Comparison of ENCODE assay signal across 8 mouse cellular contexts in the genomic region with DNA sequence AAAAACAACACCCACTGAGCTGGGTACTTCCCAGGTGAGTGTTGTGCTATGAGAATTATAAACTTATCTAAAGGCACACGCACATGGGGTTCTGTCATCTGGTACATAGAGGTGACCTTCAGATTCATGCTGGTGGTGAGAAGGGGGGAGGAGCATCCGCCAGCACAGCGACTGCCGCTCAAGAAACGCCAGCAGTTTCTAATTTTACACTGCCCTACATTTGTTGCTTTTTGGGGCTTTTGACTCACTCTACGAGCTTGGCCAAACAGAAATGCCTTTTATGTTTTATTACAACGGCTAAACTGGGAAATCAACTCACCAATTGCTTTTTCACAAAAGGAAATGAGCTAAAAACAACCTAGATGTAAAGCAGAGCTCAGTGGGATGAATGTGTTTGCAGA. TPM values are rescaled to one million over a fixed set of nuclear protein-coding genes. Genes with fewer than 3 reads are reported as not detected.
DNase-seq lines count a peak whose midpoint lies in the region; ATAC-seq and TF ChIP-seq lines count a peak whose summit lies in the region.

No protein-coding gene starts in this region.

- no peak for DNase-seq in hindbrain, embryonic 10.5 days (ENCODE audit: low spot score)
- peak; percentile 62 for DNase-seq in A20 (ENCODE audit: low read depth, low spot score)
- DNase-seq in limb, embryonic 14.5 days (ENCODE audit: low spot score): peak; percentile 36
- DNase-seq in telencephalon, adult 2 months (ENCODE audit: low read depth, low spot score): peak; percentile 77
- DNase-seq in layer of hippocampus, postnatal 14 days (ENCODE audit: low spot score in 2 of 2): no peak

- no peaks in the 10 kb centered on the region for H3K27me3 ChIP-seq in hindbrain, embryonic 13.5 days
- H3K27me3 ChIP-seq in hindbrain, embryonic 10.5 days (ENCODE audit: insufficient read depth, poor library complexity, severe bottlenecking): no peaks in the 10 kb centered on the region
- H3K27me3 ChIP-seq in heart, embryonic 12.5 days (replicated peaks): no peaks in the 10 kb centered on the region
- no peaks in the 10 kb centered on the region for H3K27me3 ChIP-seq in limb, embryonic 14.5 days (ENCODE audit: control insufficient read depth, insufficient read depth, low read length)

- no peak overlapping the region for H3K4me3 ChIP-seq in hindbrain, embryonic 13.5 days
- H3K4me3 ChIP-seq in hindbrain, embryonic 10.5 days: no peak overlapping the region
- H3K4me3 ChIP-seq in brown adipose tissue, adult 24 weeks (ENCODE audit: insufficient read depth, low read depth, low read length): peak overlapping the region; percentile 43; the same call in 1 of the 2 replicates
- peak overlapping the region; percentile 19; the same call in 1 of the 2 replicates for H3K4me3 ChIP-seq in heart, embryonic 12.5 days
- peak overlapping the region; percentile 23 for H3K4me3 ChIP-seq in limb, embryonic 14.5 days (replicated peaks; ENCODE audit: low read length)

- peaks cover 9% of the 10 kb centered on the region for H3K4me1 ChIP-seq in hindbrain, embryonic 13.5 days (replicated peaks)
- H3K4me1 ChIP-seq in hindbrain, embryonic 10.5 days (replicated peaks): peaks cover 8% of the 10 kb centered on the region
- H3K4me1 ChIP-seq in brown adipose tissue, adult 24 weeks (ENCODE audit: control insufficient read depth, insufficient read depth, insufficient read length, low read length): peaks cover 2% of the 10 kb centered on the region; the same call in 1 of the 2 replicates
- H3K4me1 ChIP-seq in heart, embryonic 12.5 days (replicated peaks): peaks cover 21% of the 10 kb centered on the region; the same call in 1 of the 2 replicates
- peaks cover 4% of the 10 kb centered on the region; the same call in 1 of the 2 replicates for H3K4me1 ChIP-seq in limb, embryonic 14.5 days (ENCODE audit: control insufficient read depth, insufficient read depth, low read length)

- H3K4me2 ChIP-seq in hindbrain, embryonic 13.5 days: peak overlapping the region; percentile 37
- peak overlapping the region; percentile 54 for H3K4me2 ChIP-seq in heart, embryonic 12.5 days
- H3K4me2 ChIP-seq in limb, embryonic 14.5 days (replicated peaks; ENCODE audit: low read depth, low read length, severe bottlenecking): peak overlapping the region; percentile 40

- 0 out of 2 replicates have a peak overlapping the region, but pooled peaks have one; percentile 13 for H3K9ac ChIP-seq in hindbrain, embryonic 13.5 days
- peak overlapping the region; percentile 56; the same call in 1 of the 2 replicates for H3K9ac ChIP-seq in heart, embryonic 12.5 days
- peak overlapping the region; percentile 17; the same call in 1 of the 2 replicates for H3K9ac ChIP-seq in limb, embryonic 14.5 days (ENCODE audit: low read depth, low read length, severe bottlenecking)

- H3K27ac ChIP-seq in hindbrain, embryonic 13.5 days: peak overlapping the region; percentile 70
- no peak overlapping the region for H3K27ac ChIP-seq in hindbrain, embryonic 10.5 days
- H3K27ac ChIP-seq in brown adipose tissue, adult 24 weeks (replicated peaks; ENCODE audit: low read depth, low read length): peak overlapping the region; percentile 29
- peak overlapping the region; percentile 83 for H3K27ac ChIP-seq in heart, embryonic 12.5 days (ENCODE audit: poor library complexity, severe bottlenecking)
- 0 out of 2 replicates have a peak overlapping the region, but pooled peaks have one; percentile 40 for H3K27ac ChIP-seq in limb, embryonic 14.5 days (replicated peaks; ENCODE audit: low read depth, low read length)

- no peak for ATAC-seq in hindbrain, embryonic 13.5 days (ENCODE audit: low FRiP score)
- ATAC-seq in heart, embryonic 12.5 days (ENCODE audit: insufficient number of reproducible peaks, low FRiP score): 0 out of 2 replicates have a peak, but pooled peaks have one; percentile 51
- no peak; the same call in 1 of the 2 replicates for ATAC-seq in limb, embryonic 14.5 days (ENCODE audit: low FRiP score, low read depth)

- 34% methylated on average over 7 of the region's 7 CpGs for WGBS in hindbrain, embryonic 13.5 days
- 57% methylated on average over 7 of the region's 7 CpGs for WGBS in hindbrain, embryonic 10.5 days
- 11% methylated on average over 7 of the region's 7 CpGs for WGBS in heart, embryonic 12.5 days
- WGBS in limb, embryonic 14.5 days: 6% methylated on average over 7 of the region's 7 CpGs

- no peaks in the 10 kb centered on the region for H3K9me3 ChIP-seq in hindbrain, embryonic 13.5 days
- H3K9me3 ChIP-seq in hindbrain, embryonic 10.5 days: no peaks in the 10 kb centered on the region
- no peaks in the 10 kb centered on the region for H3K9me3 ChIP-seq in heart, embryonic 12.5 days (replicated peaks)
- H3K9me3 ChIP-seq in limb, embryonic 14.5 days (ENCODE audit: control insufficient read depth, low read length): no peaks in the 10 kb centered on the region

- no peak for TF ChIP-seq POLR2A in limb, embryonic 14.5 days (IDR thresholded peaks at IDR 0.05; ENCODE audit: borderline replicate concordance, extremely low read depth, insufficient read depth, insufficient read length)

- no peaks in the 10 kb centered on the region for H3K36me3 ChIP-seq in hindbrain, embryonic 13.5 days
- H3K36me3 ChIP-seq in hindbrain, embryonic 10.5 days: no peaks in the 10 kb centered on the region
- H3K36me3 ChIP-seq in heart, embryonic 12.5 days: no peaks in the 10 kb centered on the region
- H3K36me3 ChIP-seq in limb, embryonic 14.5 days (ENCODE audit: control insufficient read depth, insufficient read depth, low read length): no peaks in the 10 kb centered on the region

RNA-seq across cellular contexts. Expression of gene Rnft1, which starts 11.7 kb away (rescaled TPM):
- polyA plus RNA-seq in hindbrain, embryonic 13.5 days (2015; fragmentation: Nextera tagmentation; extraction: Ambion mirVana): 16.6 and 17.7 TPM in 2 replicates
- 19.7 and 25.1 TPM in 2 replicates for polyA plus RNA-seq in hindbrain, embryonic 10.5 days (2016; fragmentation: Nextera tagmentation; extraction: Ambion mirVana)
- polyA plus RNA-seq in brown adipose tissue, adult 24 weeks (2012; ENCODE audit: insufficient read depth, insufficient read length, missing spikeins): 29.9 and 34.6 TPM in 2 replicates
- polyA plus RNA-seq in heart, embryonic 12.5 days (2016; fragmentation: Nextera tagmentation; extraction: Ambion mirVana): 45.3 and 46.8 TPM in 2 replicates
- 20.2 and 20.4 TPM in 2 replicates for polyA plus RNA-seq in limb, embryonic 14.5 days (2012; rRNA removed)
- 46.0 and 46.6 TPM in 2 replicates for polyA plus RNA-seq in limb, embryonic 14.5 days (2014; fragmentation: Nextera tagmentation; extraction: Ambion mirVana)
- total RNA-seq in layer of hippocampus, postnatal 14 days (2021): 10 to 100 TPM; 20.5 to 26.8 TPM

Comparison
In these comparisons a context has a peak if more than half of its experiments do, and no peak if none do; other contexts are left out.
1. H3K4me3 ChIP-seq: peak in brown adipose tissue, adult 24 weeks (single experiment), heart, embryonic 12.5 days (single experiment) and limb, embryonic 14.5 days (single experiment); none in hindbrain, embryonic 13.5 days (single experiment) and hindbrain, embryonic 10.5 days (single experiment).
2. DNase-seq: peak in A20 (single experiment), limb, embryonic 14.5 days (single experiment) and telencephalon, adult 2 months (single experiment); none in hindbrain, embryonic 10.5 days (single experiment) and layer of hippocampus, postnatal 14 days (0 of 2).
3. Peak in every context shown above with its lines, with median percentiles within 50 percentile points of each other: H3K4me2 ChIP-seq and H3K9ac ChIP-seq.